Mouse (Mus musculus) intestine, embryonic 16.5 days (tissue): ENCODE measurements around the gene 1700102P08Rik. TPM values are rescaled to one million over a fixed set of nuclear protein-coding genes. Genes with fewer than 3 reads are reported as not detected.

Experiments used
- ATAC-seq: fragments of 200-750 bp; cut with Nextera tagmentation; 2 replicates; pipeline ENCODE4 v1.8.0; 2017; ENCODE audit warnings: moderate TSS enrichment, moderate library complexity
- H3K27ac ChIP-seq: fragments of 300-500 bp; sonication (generic); 2 replicates; pipeline ENCODE4 v1.5.1; 2014; ENCODE audit warnings: mild to moderate bottlenecking, low read length
- H3K27me3 ChIP-seq: fragments of 300-500 bp; sonication (generic); replicated peaks from 2 replicates; pipeline ENCODE4 v1.6.1; 2014; ENCODE audit warnings: low read length, control low read depth, mixed read lengths; ENCODE audit not compliant: control insufficient read depth, insufficient read depth
- H3K36me3 ChIP-seq: fragments of 300-500 bp; sonication (generic); 2 replicates; pipeline ENCODE4 v1.6.1; 2014; ENCODE audit warnings: low read length, control low read depth; ENCODE audit not compliant: control insufficient read depth, insufficient read depth
- H3K4me1 ChIP-seq: fragments of 300-500 bp; sonication (generic); 2 replicates; pipeline ENCODE4 v1.6.1; 2014; ENCODE audit warnings: low read length, control low read depth, mixed read lengths; ENCODE audit not compliant: control insufficient read depth, insufficient read depth
- H3K4me2 ChIP-seq: fragments of 300-500 bp; sonication (generic); 2 replicates; pipeline ENCODE4 v1.6.1; 2014; ENCODE audit warnings: low read depth, low read length, control low read depth
- H3K4me3 ChIP-seq: fragments of 300-500 bp; sonication (generic); 2 replicates; pipeline ENCODE4 v1.5.1; 2014; ENCODE audit warnings: mild to moderate bottlenecking, low read length
- H3K9ac ChIP-seq: fragments of 300-500 bp; sonication (generic); 2 replicates; pipeline ENCODE4 v1.6.1; 2014; ENCODE audit warnings: low read depth, low read length
- H3K9me3 ChIP-seq: fragments of 300-500 bp; sonication (generic); 2 replicates; pipeline ENCODE4 v1.6.1; 2016; ENCODE audit warnings: low read length, control low read depth; ENCODE audit not compliant: control insufficient read depth
- WGBS: fragments of 180-500 bp; shearing (Covaris S2); extraction: QIAGEN DNeasy Blood & Tissue Kit; methylation state at CpG from one replicate; pipeline ENCODE4 v1.1.7; 2014; 5-methylcytosine and 5-hydroxymethylcytosine counted together
- polyA plus RNA-seq: library from polyadenylated mRNA; unstranded; fragments of >200 nt; fragmentation: Nextera tagmentation; extraction: Ambion mirVana; gene quantifications from 2 replicates; pipeline ENCODE4 v1.2.1, GENCODE M21; 2015

1700102P08Rik gene
- polyA plus RNA-seq, 1 experiment from 2014 or later = 0.55 TPM

- Histone ChIP-seq H3K4me2 (peak overlapping the region; percentile 98), H3K4me1 (peaks cover 30% of the 10 kb centered on the region), H3K27me3 (no peaks in the 10 kb centered on the region), H3K27ac (peak overlapping the region; percentile 66), H3K9ac (peak overlapping the region; percentile 74), H3K9me3 (no peaks in the 10 kb centered on the region), H3K4me3 (peak overlapping the region; percentile 66), H3K36me3 (no peaks in the 10 kb centered on the region; the same call in 1 of the 2 replicates)
- WGBS = under 1% methylated on average over 38 of the region's 40 CpGs
- peak; percentile 88 for ATAC-seq
Observed at GRCm38 (mm10) chr9:108452291-108452906, 59.8 kb downstream of the 1700102P08Rik start.

- 30% methylated on average over 6 of the region's 6 CpGs for WGBS
- H3K4me3 ChIP-seq = peak overlapping the region; percentile 66
- no peaks in the 10 kb centered on the region for H3K9me3 ChIP-seq
- H3K27me3 ChIP-seq = no peaks in the 10 kb centered on the region
- H3K27ac ChIP-seq = peak overlapping the region; percentile 66
- peak overlapping the region; percentile 98 for H3K4me2 ChIP-seq
- H3K9ac ChIP-seq = peak overlapping the region; percentile 74
- no peaks in the 10 kb centered on the region; the same call in 1 of the 2 replicates for H3K36me3 ChIP-seq
- peaks cover 30% of the 10 kb centered on the region for H3K4me1 ChIP-seq
- ATAC-seq = no peak; the same call in 1 of the 2 replicates
Observed at GRCm38 (mm10) chr9:108452911-108453310, 60.3 kb downstream of the 1700102P08Rik start.

- peak overlapping the region; percentile 66 for H3K27ac ChIP-seq
- no peaks in the 10 kb centered on the region for H3K9me3 ChIP-seq
- peak overlapping the region; percentile 98; the same call in 1 of the 2 replicates for H3K4me2 ChIP-seq
- ATAC-seq = no peak
- H3K9ac ChIP-seq = peak overlapping the region; percentile 74; the same call in 1 of the 2 replicates
- 67% methylated on average over 4 of the region's 4 CpGs for WGBS
- no peak overlapping the region for H3K4me3 ChIP-seq
- no peaks in the 10 kb centered on the region for H3K36me3 ChIP-seq
- H3K4me1 ChIP-seq = peaks cover 30% of the 10 kb centered on the region
- H3K27me3 ChIP-seq = no peaks in the 10 kb centered on the region
Observed at GRCm38 (mm10) chr9:108453458-108453857, 60.9 kb downstream of the 1700102P08Rik start.

- H3K4me2 ChIP-seq = no peak overlapping the region
- H3K27ac ChIP-seq = no peak overlapping the region
- H3K9ac ChIP-seq = no peak overlapping the region
- no peaks in the 10 kb centered on the region for H3K9me3 ChIP-seq
- H3K36me3 ChIP-seq = no peaks in the 10 kb centered on the region
- no peak for ATAC-seq
- peaks cover 28% of the 10 kb centered on the region for H3K4me1 ChIP-seq
- no peaks in the 10 kb centered on the region for H3K27me3 ChIP-seq
- no peak overlapping the region for H3K4me3 ChIP-seq
- 86% methylated on average over 6 of the region's 6 CpGs for WGBS
Observed at GRCm38 (mm10) chr9:108454429-108454828, 61.8 kb downstream of the 1700102P08Rik start.

GRCm38 (mm10) chr9:108455747-108456571 is 63.4 kb downstream of the 1700102P08Rik start:
- Histone ChIP-seq H3K27ac (no peak overlapping the region), H3K36me3 (no peaks in the 10 kb centered on the region), H3K27me3 (no peaks in the 10 kb centered on the region), H3K4me3 (no peak overlapping the region), H3K9me3 (no peaks in the 10 kb centered on the region), H3K4me2 (no peak overlapping the region), H3K9ac (no peak overlapping the region), H3K4me1 (peaks cover 16% of the 10 kb centered on the region)
- WGBS = 73% methylated on average over 12 of the region's 12 CpGs
- ATAC-seq = no peak

- Histone ChIP-seq H3K4me1 (peaks cover 19% of the 10 kb centered on the region), H3K4me3 (no peak overlapping the region), H3K4me2 (no peak overlapping the region), H3K9ac (no peak overlapping the region), H3K36me3 (no peaks in the 10 kb centered on the region), H3K9me3 (no peaks in the 10 kb centered on the region), H3K27ac (no peak overlapping the region), H3K27me3 (no peaks in the 10 kb centered on the region)
- WGBS = 85% methylated on average over 10 of the region's 10 CpGs
- no peak for ATAC-seq
Observed at GRCm38 (mm10) chr9:108456953-108457352, 64.3 kb downstream of the 1700102P08Rik start.

GRCm38 (mm10) chr9:108459939-108460318 is 67.3 kb downstream of the 1700102P08Rik start:
- H3K4me2 ChIP-seq = peak overlapping the region; percentile 83
- no peaks in the 10 kb centered on the region for H3K27me3 ChIP-seq
- WGBS = 91% methylated on average over 1 of the region's 1 CpGs
- peaks cover 19% of the 10 kb centered on the region for H3K4me1 ChIP-seq
- peak overlapping the region; percentile 81 for H3K4me3 ChIP-seq
- peaks cover 14% of the 10 kb centered on the region for H3K36me3 ChIP-seq
- no peaks in the 10 kb centered on the region for H3K9me3 ChIP-seq
- 0 out of 2 replicates have a peak overlapping the region, but pooled peaks have one; percentile 22 for H3K9ac ChIP-seq
- peak overlapping the region; percentile 97 for H3K27ac ChIP-seq
- peak; percentile 4; the same call in 1 of the 2 replicates for ATAC-seq

Other genes with a start within 250 kb of the 1700102P08Rik start
- 5.4 TPM in 2 replicates for gene Bsn, start 202.4 kb upstream of the 1700102P08Rik start, polyA plus RNA-seq
- 67.9 and 76.8 TPM in 2 replicates for gene Dag1, start 128.8 kb upstream of the 1700102P08Rik start, polyA plus RNA-seq
- 24.6 and 29.1 TPM in 2 replicates for gene Nicn1, start 102.4 kb upstream of the 1700102P08Rik start, polyA plus RNA-seq
- gene Amt, start 96.0 kb upstream of the 1700102P08Rik start, polyA plus RNA-seq = 15.5 TPM in 2 replicates
- gene Rhoa, start 86.7 kb upstream of the 1700102P08Rik start, polyA plus RNA-seq = 425 and 427 TPM in 2 replicates
- gene Tcta, start 86.6 kb upstream of the 1700102P08Rik start, polyA plus RNA-seq = 40.9 and 45.1 TPM in 2 replicates
- gene Gpx1, start 53.9 kb upstream of the 1700102P08Rik start, polyA plus RNA-seq = 1,298 and 1,315 TPM in 2 replicates
- gene Usp4, start 45.0 kb upstream of the 1700102P08Rik start, polyA plus RNA-seq = 84.4 and 92.1 TPM in 2 replicates
- 1.1 TPM in 2 replicates for gene Ccdc36, start 35.7 kb downstream of the 1700102P08Rik start, polyA plus RNA-seq
- gene BC048562, start 43.7 kb downstream of the 1700102P08Rik start, polyA plus RNA-seq = not detected in 2 replicates
- 49.2 and 53.5 TPM in 2 replicates for gene Ccdc71, start 67.7 kb downstream of the 1700102P08Rik start, polyA plus RNA-seq
- gene Klhdc8b, start 68.8 kb downstream of the 1700102P08Rik start, polyA plus RNA-seq = 44.7 and 49.6 TPM in 2 replicates
- 26.6 and 33.6 TPM in 2 replicates for gene Lamb2, start 86.9 kb downstream of the 1700102P08Rik start, polyA plus RNA-seq
- gene Usp19, start 97.8 kb downstream of the 1700102P08Rik start, polyA plus RNA-seq = 35.7 and 42.8 TPM in 2 replicates
- gene Qars, start 114.9 kb downstream of the 1700102P08Rik start, polyA plus RNA-seq = 111 and 118 TPM in 2 replicates
- gene Qrich1, start 124.0 kb downstream of the 1700102P08Rik start, polyA plus RNA-seq = 90.2 and 93.4 TPM in 2 replicates
- 149 and 173 TPM in 2 replicates for gene Impdh2, start 167.5 kb downstream of the 1700102P08Rik start, polyA plus RNA-seq
- 41.1 and 42.1 TPM in 2 replicates for gene Ndufaf3, start 174.6 kb downstream of the 1700102P08Rik start, polyA plus RNA-seq
- gene Dalrd3, start 177.1 kb downstream of the 1700102P08Rik start, polyA plus RNA-seq = 100 and 115 TPM in 2 replicates
- 60.7 and 64.4 TPM in 2 replicates for gene Wdr6, start 185.9 kb downstream of the 1700102P08Rik start, polyA plus RNA-seq
- gene P4htm, start 204.9 kb downstream of the 1700102P08Rik start, polyA plus RNA-seq = 4.5 and 5.0 TPM in 2 replicates